Mouse (Mus musculus): ENCODE results near the gene Tle3.

GRCm38 (mm10) chr9:61380258-61381062 lies 8.3 kb downstream of the Tle3 start:
- no peak for TF ChIP-seq POLR2A (IDR thresholded peaks at IDR 0.05; ENCODE audit: low read depth, low read length)
- no peak for TF ChIP-seq CTCF (IDR thresholded peaks at IDR 0.05; ENCODE audit: borderline replicate concordance, insufficient read depth, low read length)

All from embryonic fibroblast, embryonic 13.5 days (primary cell).